Mouse (Mus musculus): ENCODE measurements around the gene Chchd6. TPM values are rescaled to one million over a fixed set of nuclear protein-coding genes. Genes with fewer than 3 reads are reported as not detected.

The Chchd6 gene
- polyA plus RNA-seq, 1 experiment, result 167 TPM

DNA sequence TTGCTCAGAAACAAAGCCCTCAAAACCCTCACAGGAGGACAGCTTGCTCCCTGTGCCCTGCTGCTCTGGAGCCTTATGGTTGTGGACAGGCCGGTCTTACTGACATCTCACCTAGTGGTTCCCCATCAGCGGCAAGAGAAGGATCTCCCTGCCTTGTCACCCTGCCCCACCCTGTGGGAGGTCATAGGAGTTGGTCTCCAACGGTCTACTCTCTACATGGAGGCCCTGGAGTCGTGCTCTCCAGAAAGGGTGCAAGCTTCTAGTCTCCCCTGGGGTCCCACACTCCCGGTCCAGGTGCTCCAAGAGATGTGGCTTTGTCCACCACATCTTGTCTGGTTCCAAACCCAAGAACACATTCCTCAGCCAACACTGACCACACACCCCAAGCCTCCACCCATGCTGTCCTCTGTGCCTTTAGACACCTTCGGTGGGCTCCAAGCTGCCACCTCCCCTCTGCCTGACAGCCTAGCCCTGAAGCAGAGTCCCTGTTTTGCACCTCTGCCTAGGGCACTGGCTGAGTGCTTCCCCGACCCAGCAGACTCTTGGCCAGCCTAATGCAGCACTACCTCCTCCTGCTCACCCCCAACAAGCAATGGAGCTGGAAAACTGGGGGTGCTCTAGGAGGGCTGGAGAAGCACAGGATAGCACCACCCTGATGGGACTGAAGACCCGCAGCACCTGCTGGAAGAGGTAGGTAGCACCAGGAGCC, 234.6 kb downstream of the Chchd6 start:
- no peak overlapping the region for H3K27ac ChIP-seq (ENCODE audit: insufficient read depth, low read length)

DNA sequence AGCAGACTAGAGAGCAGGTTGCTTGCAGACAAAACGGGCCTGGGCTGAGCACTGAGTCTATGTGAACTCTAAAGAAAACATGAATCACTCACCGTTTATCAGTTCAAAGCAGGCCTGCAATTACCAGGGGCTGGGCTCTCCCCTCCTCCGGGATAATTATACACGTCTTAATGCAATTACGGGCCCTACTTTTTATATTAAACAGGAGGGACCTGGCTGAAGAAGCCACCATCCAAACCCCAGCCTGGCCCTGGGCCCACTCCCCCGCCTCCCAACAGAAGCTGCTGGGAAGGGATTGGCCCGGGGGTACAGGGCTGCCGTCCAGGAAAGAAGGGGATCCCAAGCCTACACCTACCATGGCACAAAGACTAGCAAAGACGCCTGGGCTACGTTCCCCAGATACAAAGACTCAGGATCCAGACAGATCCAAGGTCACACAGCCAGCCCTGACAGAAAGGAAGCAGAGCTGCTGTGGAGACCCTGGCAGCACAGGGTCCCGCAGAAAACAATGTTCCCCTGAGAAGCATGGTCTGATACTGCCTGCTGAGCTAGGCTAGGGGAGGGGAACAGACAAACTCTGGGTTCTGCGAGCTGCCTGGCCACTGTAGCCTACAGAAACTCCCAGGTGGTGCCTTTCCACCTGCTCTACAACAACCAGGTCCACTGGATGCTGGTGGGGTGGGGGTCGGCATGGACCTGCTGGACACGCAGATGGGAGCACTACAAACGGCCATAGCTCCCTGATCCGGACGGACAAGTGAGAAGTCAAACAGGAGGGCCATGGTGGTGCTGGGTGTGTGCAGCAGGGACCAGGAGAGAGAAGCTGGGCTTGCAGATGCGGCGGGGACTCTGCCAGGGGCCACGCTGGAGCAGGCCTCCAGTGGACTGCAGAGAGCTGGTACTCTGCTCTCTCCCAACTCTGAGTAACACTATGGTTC, 235.4 kb downstream of the Chchd6 start:
- peak overlapping the region; percentile 38; the same call in 1 of the 2 replicates for H3K4me3 ChIP-seq (ENCODE audit: insufficient read depth, low read length)
- H3K27ac ChIP-seq (ENCODE audit: insufficient read depth, low read length), result no peak overlapping the region
- TF ChIP-seq CTCF (IDR thresholded peaks at IDR 0.05; ENCODE audit: extremely low read depth, insufficient read depth, low read length) (no peak), POLR2A (IDR thresholded peaks at IDR 0.05; ENCODE audit: extremely low read depth, insufficient read depth, low read length) (no peak)
- peaks cover 12% of the 10 kb centered on the region for H3K4me1 ChIP-seq (ENCODE audit: control insufficient read depth, insufficient read depth, low read length)

More for the DNA sequence above, 234.6 kb downstream of the Chchd6 start:
- Histone ChIP-seq H3K4me1 (ENCODE audit: control insufficient read depth, insufficient read depth, low read length) (peaks cover 10% of the 10 kb centered on the region), H3K4me3 (ENCODE audit: insufficient read depth, low read length) (peak overlapping the region; percentile 38)
- TF ChIP-seq CTCF (IDR thresholded peaks at IDR 0.05; ENCODE audit: extremely low read depth, insufficient read depth, low read length) (no peak), POLR2A (IDR thresholded peaks at IDR 0.05; ENCODE audit: extremely low read depth, insufficient read depth, low read length) (no peak)

DNA sequence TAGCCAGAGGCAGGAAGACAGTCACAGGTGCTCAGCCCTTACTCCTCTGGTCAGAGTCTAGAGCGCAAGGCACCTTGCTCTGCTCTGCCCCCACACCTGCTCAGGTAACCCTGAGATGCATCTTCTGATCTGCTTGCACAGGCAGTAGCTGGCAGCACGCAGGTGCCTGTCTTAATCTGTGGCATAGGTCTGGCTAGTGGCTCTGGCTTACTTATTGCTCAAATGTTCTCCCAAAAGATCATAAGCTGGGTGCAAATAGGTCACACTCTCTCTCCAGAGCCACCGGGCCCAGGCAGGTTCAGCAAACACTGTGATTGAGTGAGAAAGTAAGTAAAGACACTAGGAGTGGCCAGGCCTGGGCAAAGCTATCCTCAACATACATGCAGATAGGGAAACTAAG, 236.3 kb downstream of the Chchd6 start:
- H3K4me1 ChIP-seq (ENCODE audit: control insufficient read depth, insufficient read depth, low read length), result peaks cover 13% of the 10 kb centered on the region
- no peak overlapping the region for H3K4me3 ChIP-seq (ENCODE audit: insufficient read depth, low read length)
- H3K27ac ChIP-seq (ENCODE audit: insufficient read depth, low read length), result no peak overlapping the region
- TF ChIP-seq POLR2A (IDR thresholded peaks at IDR 0.05; ENCODE audit: extremely low read depth, insufficient read depth, low read length) (no peak), CTCF (IDR thresholded peaks at IDR 0.05; ENCODE audit: extremely low read depth, insufficient read depth, low read length) (no peak)

DNA sequence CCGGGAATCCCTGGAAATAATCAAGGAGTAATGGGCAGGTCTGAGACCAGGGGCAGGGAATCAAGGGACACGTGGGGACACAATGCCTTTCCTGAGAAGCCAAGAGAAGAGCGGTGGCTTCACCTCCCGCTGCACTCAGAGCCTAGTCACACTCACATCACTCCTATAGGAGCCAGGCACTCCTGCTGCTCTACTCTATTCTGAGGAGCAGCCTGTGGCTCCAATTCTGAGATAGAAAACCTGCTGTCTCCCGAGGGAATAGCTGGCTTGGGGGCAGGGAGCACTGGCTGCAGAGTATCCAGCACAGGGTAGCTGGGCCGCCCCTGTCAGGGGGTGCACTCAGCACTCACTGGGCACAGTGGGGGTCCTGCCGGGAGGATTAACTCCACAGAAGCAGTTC, 239.8 kb downstream of the Chchd6 start:
- H3K4me1 ChIP-seq (ENCODE audit: control insufficient read depth, insufficient read depth, low read length), result peaks cover 13% of the 10 kb centered on the region
- H3K4me3 ChIP-seq (ENCODE audit: insufficient read depth, low read length), result no peak overlapping the region
- H3K27ac ChIP-seq (ENCODE audit: insufficient read depth, low read length), result no peak overlapping the region
- TF ChIP-seq POLR2A (IDR thresholded peaks at IDR 0.05; ENCODE audit: extremely low read depth, insufficient read depth, low read length) (no peak), CTCF (IDR thresholded peaks at IDR 0.05; ENCODE audit: extremely low read depth, insufficient read depth, low read length) (no peak)

GRCm38 (mm10) chr6:89354726-89355125, 240.7 kb downstream of the Chchd6 start:
- no peak for TF ChIP-seq CTCF (IDR thresholded peaks at IDR 0.05; ENCODE audit: extremely low read depth, insufficient read depth, low read length)
- H3K4me1 ChIP-seq (ENCODE audit: control insufficient read depth, insufficient read depth, low read length), result peaks cover 7% of the 10 kb centered on the region
- H3K4me3 ChIP-seq (ENCODE audit: insufficient read depth, low read length), result no peak overlapping the region
- no peak overlapping the region for H3K27ac ChIP-seq (ENCODE audit: insufficient read depth, low read length)

DNA sequence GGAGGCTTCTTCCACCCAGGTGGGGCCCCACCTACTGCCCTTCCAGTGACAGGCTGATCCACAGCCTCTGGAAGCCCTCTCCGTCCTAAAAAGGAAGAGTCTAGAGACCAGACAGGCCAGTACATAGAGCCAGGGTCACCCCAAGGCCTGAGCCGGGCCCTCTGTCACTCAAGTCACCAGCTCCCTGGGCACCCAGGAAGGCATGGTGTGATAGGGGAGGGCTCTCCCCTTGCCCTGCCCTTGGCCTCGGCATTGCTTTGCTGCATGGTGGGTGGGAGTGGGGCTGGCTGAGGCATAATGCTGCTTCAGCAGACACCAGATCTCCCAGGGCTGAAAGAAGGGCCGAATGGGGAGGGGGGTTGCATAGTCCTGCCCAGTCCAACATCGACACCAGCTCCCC, 241.4 kb downstream of the Chchd6 start:
- H3K4me1 ChIP-seq (ENCODE audit: control insufficient read depth, insufficient read depth, low read length), result peaks cover 7% of the 10 kb centered on the region
- no peak overlapping the region for H3K4me3 ChIP-seq (ENCODE audit: insufficient read depth, low read length)
- no peak overlapping the region for H3K27ac ChIP-seq (ENCODE audit: insufficient read depth, low read length)
- TF ChIP-seq CTCF (IDR thresholded peaks at IDR 0.05; ENCODE audit: extremely low read depth, insufficient read depth, low read length) (no peak), POLR2A (IDR thresholded peaks at IDR 0.05; ENCODE audit: extremely low read depth, insufficient read depth, low read length) (no peak)

- TF ChIP-seq POLR2A (IDR thresholded peaks at IDR 0.05; ENCODE audit: extremely low read depth, insufficient read depth, low read length) (no peak), CTCF (IDR thresholded peaks at IDR 0.05; ENCODE audit: extremely low read depth, insufficient read depth, low read length) (no peak)
- peaks cover 7% of the 10 kb centered on the region for H3K4me1 ChIP-seq (ENCODE audit: control insufficient read depth, insufficient read depth, low read length)
- H3K4me3 ChIP-seq (ENCODE audit: insufficient read depth, low read length), result no peak overlapping the region
- H3K27ac ChIP-seq (ENCODE audit: insufficient read depth, low read length), result no peak overlapping the region
These were observed 242.4 kb downstream of the Chchd6 start for GRCm38 (mm10) chr6:89353101-89353500.

DNA sequence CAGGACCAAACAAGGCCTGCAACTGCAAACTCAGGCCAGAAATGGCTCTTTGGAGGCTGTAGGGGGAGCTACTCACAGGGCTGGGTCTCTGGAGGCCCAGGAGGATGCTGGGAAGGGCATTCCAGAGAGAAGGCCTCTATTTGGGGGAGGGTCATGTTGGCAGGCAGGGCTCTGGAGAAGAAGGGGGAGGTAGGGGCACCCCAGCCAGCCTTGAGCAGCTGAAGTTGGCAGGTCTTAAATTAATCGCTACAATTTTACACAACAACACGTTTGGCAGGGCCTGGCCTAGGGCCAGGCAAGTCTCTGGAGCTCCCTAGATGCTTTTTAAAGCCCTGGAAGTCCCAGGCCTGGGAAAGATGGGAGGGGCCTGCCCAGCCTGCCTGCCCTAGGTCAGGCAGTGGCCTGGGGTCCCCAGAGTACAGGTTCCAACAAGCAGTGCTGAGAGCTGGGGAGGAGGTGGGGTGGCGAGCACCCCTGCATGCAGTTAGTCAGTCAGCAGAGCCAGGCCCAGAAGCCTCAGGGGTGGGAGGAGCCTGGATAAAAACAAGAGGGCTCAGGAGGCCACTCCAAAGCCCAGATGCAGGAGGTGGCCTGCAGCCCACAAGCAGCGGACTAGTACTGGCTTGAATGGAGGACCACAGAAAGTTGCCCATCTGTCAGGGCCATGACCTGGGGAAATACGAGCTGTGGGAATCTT, 243.9 kb downstream of the Chchd6 start:
- H3K4me3 ChIP-seq (ENCODE audit: insufficient read depth, low read length), result no peak overlapping the region
- H3K4me1 ChIP-seq (ENCODE audit: control insufficient read depth, insufficient read depth, low read length), result peaks cover 7% of the 10 kb centered on the region
- TF ChIP-seq POLR2A (IDR thresholded peaks at IDR 0.05; ENCODE audit: extremely low read depth, insufficient read depth, low read length) (no peak), CTCF (IDR thresholded peaks at IDR 0.05; ENCODE audit: extremely low read depth, insufficient read depth, low read length) (peak; percentile 31; the same call in 1 of the 2 replicates)
- H3K27ac ChIP-seq (ENCODE audit: insufficient read depth, low read length), result no peak overlapping the region; the same call in 1 of the 2 replicates

- TF ChIP-seq POLR2A (IDR thresholded peaks at IDR 0.05; ENCODE audit: extremely low read depth, insufficient read depth, low read length), result no peak
- no peak for TF ChIP-seq CTCF (IDR thresholded peaks at IDR 0.05; ENCODE audit: extremely low read depth, insufficient read depth, low read length)
- Histone ChIP-seq H3K4me1 (ENCODE audit: control insufficient read depth, insufficient read depth, low read length) (peaks cover 11% of the 10 kb centered on the region), H3K4me3 (ENCODE audit: insufficient read depth, low read length) (no peak overlapping the region), H3K27ac (ENCODE audit: insufficient read depth, low read length) (no peak overlapping the region)
These were observed 244.9 kb downstream of the Chchd6 start for GRCm38 (mm10) chr6:89350520-89350919.
